Mouse (Mus musculus) spleen, embryonic (tissue): ENCODE results near the gene Fbxw25.
"Not testable (repeated sequence)": the region's sequence is repeated elsewhere in the genome, so short reads cannot be mapped to it uniquely, and the experiment has no call there.

ENCODE experiments used
- CTCF ChIA-PET: fragments of 350-600 bp; sonication (Branson Sonifier 250); formaldehyde crosslinking; loops from one replicate; lab custom pipeline; 2022; lab: Charles Lee

Gene Fbxw25

DNA sequence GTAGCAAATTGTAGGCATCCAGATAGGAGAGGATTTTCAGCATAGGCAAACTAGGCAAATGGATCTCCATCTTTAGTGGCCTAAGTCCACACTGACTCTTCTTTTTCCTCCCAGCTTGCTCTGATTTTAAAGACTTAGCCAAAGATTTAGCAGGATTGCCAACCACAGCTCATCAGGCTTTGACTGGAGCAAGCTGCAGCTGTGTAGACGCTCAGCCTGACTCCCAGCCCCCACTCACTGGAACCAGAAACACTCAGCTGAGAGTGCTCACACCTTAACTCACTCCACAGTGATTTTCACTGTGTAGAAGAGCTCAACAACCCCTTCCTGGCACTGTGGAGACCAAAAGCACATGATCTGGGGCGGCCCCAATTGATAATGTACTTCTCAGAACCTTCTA is at the start of gene Fbxw25:
Gene Fbxw25, minus strand, starts transcription at position 101 of the 400 bp plus-strand sequence.
- CTCF ChIA-PET = not testable (repeated sequence)

DNA sequence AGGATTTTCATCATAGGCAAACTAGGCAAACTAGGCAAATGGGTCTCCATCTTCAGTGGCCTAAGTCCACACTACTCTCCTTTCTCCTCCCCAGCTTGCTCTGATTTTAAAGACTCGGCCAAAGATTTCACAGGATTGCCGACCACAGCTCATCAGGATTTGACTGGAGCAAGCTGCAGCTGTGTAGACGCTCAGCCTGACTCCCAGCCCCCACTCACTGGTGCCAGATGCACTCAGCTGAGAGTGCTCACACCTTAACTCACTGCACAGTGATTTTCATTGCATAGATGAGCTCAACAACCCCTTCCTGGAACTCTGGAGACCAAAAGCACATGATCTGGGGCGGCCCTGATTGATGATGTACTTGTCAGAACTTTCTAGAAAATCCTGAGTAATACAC is 38.1 kb upstream of the Fbxw25 start, which contains the start of gene Fbxw18:
Gene Fbxw18, minus strand, starts transcription at position 101 of the 400 bp plus-strand sequence.
- CTCF ChIA-PET = not testable (repeated sequence)

DNA sequence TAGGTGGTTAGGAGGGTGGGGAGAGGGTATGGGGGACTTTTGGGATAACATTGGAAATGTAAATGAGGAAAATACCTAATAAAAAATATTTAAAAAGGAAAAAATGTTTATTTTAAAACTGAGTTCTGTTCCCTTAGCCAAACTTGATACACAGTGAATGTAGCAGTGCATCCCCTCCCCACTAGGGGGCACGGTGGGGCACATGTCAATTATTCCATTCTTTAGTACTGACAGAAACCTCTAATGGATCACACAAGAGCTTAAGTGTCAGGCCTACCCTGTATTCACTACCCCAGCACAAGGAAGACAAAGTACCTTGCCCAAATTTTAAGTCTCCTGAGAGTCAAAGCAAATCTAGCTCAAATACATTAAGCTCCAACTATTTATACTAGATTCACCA is 20.8 kb upstream of the Fbxw25 start:
- CTCF ChIA-PET = no interaction called here

DNA sequence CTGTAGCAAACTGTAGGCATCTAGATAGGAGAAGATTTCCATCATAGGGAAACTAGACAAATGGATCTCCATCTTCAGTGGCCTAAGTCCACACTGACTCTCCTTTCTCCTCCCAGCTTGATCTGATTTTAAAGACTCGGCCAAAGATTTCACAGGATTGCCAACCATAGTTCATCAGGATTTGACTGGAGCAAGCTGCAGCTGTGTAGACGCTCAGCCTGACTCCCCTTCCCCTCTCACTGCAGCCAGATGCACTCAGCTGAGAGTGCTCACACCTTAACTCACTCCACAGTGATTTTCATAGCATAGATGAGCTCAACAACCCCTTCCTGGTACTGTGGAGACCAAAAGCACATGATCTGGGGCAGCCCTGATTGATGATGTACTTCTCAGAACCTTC is 38.5 kb downstream of the Fbxw25 start, which contains the start of gene Fbxw24:
Gene Fbxw24, minus strand, starts transcription at position 101 of the 400 bp plus-strand sequence.
- CTCF ChIA-PET = not testable (repeated sequence)

DNA sequence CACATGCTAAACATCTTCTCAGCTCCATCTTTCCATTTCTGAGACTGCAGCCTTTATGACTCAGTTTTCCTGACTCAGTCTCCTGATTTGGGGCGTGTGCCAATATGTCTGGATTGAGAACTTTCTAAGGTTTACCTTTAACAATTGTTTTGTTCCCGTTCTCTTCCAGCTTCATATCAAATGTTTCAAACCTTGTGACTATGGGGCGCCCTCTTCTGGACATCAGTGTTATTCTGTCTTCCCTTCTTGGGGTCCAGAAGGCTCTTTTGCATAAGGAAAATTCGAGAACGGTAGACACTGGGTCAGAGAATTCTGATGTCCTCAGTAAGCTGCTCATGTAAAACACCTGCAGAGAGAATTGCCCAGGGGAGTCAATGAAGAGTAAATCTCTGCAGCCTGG is 57.6 kb downstream of the Fbxw25 start:
- CTCF ChIA-PET = not testable (repeated sequence)

DNA sequence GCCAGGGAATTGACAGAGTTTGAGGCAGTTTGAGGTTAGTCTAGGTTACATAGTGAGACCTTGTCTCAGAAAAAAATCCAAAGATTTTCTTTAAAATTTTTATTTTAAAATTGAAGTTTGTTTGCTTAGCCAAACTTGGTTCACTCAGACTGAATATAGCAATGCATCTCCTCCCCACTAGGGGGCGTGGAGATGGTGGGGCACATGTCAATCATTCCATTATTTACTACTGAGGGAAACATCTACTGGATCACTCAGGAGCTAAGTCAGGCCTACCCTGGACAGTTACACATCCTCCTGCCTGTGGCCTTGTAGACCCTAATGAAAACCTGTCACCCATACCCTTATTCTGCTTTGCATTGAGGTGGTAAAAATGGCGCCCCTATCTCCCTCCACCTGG is 62.3 kb downstream of the Fbxw25 start:
- CTCF ChIA-PET = not testable (repeated sequence)

DNA sequence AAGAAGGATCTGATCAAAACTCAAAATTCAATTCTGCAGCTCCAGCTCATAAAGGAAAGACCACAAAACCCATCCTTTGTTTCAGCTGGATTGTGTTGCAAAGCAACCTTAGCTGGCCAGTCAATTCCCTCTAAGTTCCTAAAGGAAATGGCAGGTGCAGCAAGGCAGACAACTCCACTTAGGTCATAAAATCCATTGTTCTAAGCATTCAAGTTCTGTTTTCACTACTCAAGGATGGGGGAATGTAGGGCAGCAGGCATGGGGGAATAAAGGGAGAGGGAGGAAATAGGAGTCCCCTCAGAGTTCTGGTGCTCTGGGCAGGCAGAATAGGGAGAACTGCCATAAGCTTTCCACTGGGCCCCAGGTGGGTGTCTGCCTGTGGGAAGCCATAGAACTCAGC is 67.2 kb downstream of the Fbxw25 start:
- CTCF ChIA-PET = no interaction called here
